Mouse (Mus musculus) thymus, adult 2 months (tissue): ENCODE measurements around the gene Srrm3. TPM values are rescaled to one million over a fixed set of nuclear protein-coding genes. Genes with fewer than 3 reads are reported as not detected.
A peak's percentile ranks its signal among the peaks of the same experiment; 100 is the strongest.

ENCODE experiments used
- DNase-seq: peaks from one replicate; pipeline ENCODE4 v3.0.0; 2021
- H3K27ac ChIP-seq: fragments of 200-500 bp; 2 replicates; pipeline ENCODE4 v1.5.1; 2012; ENCODE audit warnings: low read length, control low read depth; ENCODE audit not compliant: control insufficient read depth, insufficient read depth
- H3K27me3 ChIP-seq: fragments of 200-500 bp; 2 replicates; pipeline ENCODE4 v1.6.1; 2012; ENCODE audit warnings: mild to moderate bottlenecking, low read length, moderate library complexity, mixed read lengths; ENCODE audit not compliant: control insufficient read depth, insufficient read depth
- H3K36me3 ChIP-seq: fragments of 200-500 bp; 2 replicates; pipeline ENCODE4 v1.6.1; 2012; ENCODE audit warnings: mild to moderate bottlenecking, low read length, moderate library complexity; ENCODE audit not compliant: control insufficient read depth, insufficient read depth
- H3K4me1 ChIP-seq: fragments of 200-500 bp; replicated peaks from 2 replicates; pipeline ENCODE4 v1.6.1; 2012; ENCODE audit warnings: low read length; ENCODE audit not compliant: control insufficient read depth, insufficient read depth
- H3K4me3 ChIP-seq: fragments of 200-500 bp; 2 replicates; pipeline ENCODE4 v1.5.1; 2012; ENCODE audit warnings: mild to moderate bottlenecking, low read length, control low read depth, moderate library complexity; ENCODE audit not compliant: control insufficient read depth, insufficient read depth
- CTCF ChIP-seq: fragments of 200-500 bp; IDR thresholded peaks from 2 replicates; pipeline ENCODE4 v1.5.1; 2012; ENCODE audit warnings: mild to moderate bottlenecking, control low read depth, low read length, moderate library complexity, borderline replicate concordance; ENCODE audit not compliant: control insufficient read depth, poor library complexity, insufficient read depth; ENCODE audit errors: extremely low read depth
- POLR2A ChIP-seq: fragments of 200-500 bp; IDR thresholded peaks from 2 replicates; pipeline ENCODE4 v1.6.1; 2012; ENCODE audit warnings: mild to moderate bottlenecking, low read length, control low read depth, moderate library complexity; ENCODE audit not compliant: control insufficient read depth, poor library complexity, insufficient read depth; ENCODE audit errors: extremely low read depth
- WGBS: fragments of 180-500 bp; shearing (Covaris S2); methylation state at CpG from one replicate; pipeline ENCODE4 v1.1.7; 2018; 5-methylcytosine and 5-hydroxymethylcytosine counted together
- polyA plus RNA-seq: library from polyadenylated mRNA; depleted of rRNA; stranded (reverse); fragments of >200 nt; gene quantifications from 2 replicates; pipeline ENCODE4 v1.2.3, GENCODE M21; 2012

Gene Srrm3
- polyA plus RNA-seq, 1 experiment, result 0.28 TPM

DNA sequence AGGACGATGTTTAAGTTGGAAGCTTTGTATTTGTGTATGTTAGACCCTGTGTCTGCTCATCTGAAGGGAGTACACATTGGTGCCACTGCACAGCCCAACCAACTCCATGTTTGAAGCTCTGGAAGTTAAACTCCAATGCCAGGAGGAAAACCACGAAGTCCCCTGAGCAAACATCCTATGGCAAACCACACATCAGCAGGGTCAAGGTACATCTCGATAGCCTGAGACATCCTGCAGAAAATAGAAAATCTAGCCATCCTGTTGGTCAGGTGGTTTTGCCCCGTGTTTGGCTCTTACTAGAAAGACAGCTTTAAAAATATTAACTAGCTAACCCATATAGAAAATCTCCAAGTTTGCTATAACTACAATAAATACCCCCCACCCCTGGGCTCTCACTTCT lies 92.3 kb downstream of the Srrm3 start:
- Histone ChIP-seq H3K4me3 (no peak overlapping the region), H3K27ac (no peak overlapping the region), H3K4me1 (peaks cover 3% of the 10 kb centered on the region), H3K36me3 (no peaks in the 10 kb centered on the region), H3K27me3 (no peaks in the 10 kb centered on the region)
- WGBS, result 50% methylated on average over 4 of the region's 4 CpGs
- TF ChIP-seq CTCF, result no peak
- TF ChIP-seq POLR2A, result no peak
- no peak for DNase-seq

DNA sequence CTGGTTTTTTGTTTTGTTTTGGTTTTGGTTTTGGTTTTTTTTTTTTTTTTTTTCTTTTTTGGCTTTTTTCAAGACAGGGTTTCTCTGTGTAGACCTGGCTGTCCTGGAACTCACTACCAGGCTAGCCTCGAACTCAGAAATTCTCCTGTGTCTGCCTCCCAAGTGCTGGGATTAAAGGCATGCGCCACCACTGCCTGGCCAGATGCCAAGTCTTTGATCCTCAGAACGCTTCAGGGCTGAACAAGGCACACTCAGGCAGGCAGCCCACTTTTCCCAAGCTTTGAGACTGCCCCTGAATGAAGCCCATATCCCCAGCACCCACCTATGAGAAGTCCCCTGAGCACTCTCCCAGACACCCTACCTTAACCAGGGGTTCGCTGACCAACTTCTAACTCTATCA lies 93.1 kb downstream of the Srrm3 start:
- Histone ChIP-seq H3K27me3 (no peaks in the 10 kb centered on the region), H3K36me3 (no peaks in the 10 kb centered on the region), H3K27ac (no peak overlapping the region), H3K4me1 (peaks cover 3% of the 10 kb centered on the region), H3K4me3 (no peak overlapping the region)
- TF ChIP-seq CTCF, result no peak
- TF ChIP-seq POLR2A, result no peak
- DNase-seq, result no peak
- WGBS, result 66% methylated on average over 4 of the region's 4 CpGs

DNA sequence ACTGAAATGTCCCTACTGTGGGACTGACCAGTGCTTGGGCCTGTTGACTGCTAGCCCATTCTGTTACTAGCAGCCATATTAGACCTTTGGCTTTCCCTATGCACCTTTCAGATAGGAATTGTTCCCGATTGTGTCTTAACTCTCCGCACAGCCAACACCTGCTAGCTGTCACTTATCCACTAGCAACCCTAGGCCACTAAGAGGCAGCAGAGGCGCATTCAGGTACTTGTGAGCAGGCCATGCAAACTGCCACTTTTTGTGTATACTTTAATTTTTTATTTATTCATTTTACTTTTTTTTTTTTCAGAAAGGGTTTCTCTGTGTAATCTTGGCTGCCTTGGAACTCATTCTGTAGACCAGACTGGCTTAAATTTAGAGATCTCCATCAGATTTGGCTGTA lies 94.0 kb downstream of the Srrm3 start:
- no peaks in the 10 kb centered on the region for H3K27me3 ChIP-seq
- no peak overlapping the region for H3K4me3 ChIP-seq
- no peak overlapping the region for H3K27ac ChIP-seq
- WGBS, result 89% methylated on average over 3 of the region's 3 CpGs
- H3K36me3 ChIP-seq, result no peaks in the 10 kb centered on the region
- DNase-seq, result no peak
- peaks cover 3% of the 10 kb centered on the region for H3K4me1 ChIP-seq
- no peak for TF ChIP-seq CTCF
- TF ChIP-seq POLR2A, result no peak

DNA sequence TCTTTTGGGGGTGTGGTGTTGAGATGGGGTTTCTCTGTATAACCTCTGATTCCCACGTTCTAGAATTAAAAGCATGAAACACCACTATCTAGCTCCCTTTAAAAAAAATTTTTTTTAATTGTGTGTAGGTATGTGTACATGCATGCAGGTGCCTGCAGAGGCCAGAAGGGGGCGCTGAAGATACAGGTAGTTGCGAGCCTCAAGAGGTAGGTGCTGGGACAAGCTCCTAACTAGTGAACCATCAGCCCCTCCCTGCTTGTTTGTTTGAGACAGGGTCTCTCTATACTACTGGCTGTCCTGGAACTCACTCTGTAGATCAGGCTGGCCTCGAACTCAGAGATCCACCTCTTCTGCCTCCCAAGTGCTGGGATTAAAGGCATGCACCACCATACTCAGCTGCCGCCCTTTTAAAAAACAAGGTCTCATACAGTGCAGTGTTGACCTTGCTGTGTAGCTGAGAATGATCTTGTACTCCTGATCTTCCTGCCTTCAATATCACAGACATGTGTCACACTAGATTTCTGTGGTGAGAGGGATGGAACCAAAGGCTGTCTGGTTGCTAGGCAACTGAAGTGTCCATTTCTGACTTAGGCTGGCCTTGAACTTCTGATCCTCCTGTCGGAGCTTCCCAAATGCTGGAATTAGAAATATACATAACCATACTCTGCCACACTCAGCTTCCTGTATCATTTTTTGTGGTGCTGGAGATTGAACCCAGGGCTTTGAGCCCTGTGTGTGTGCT lies 94.8 kb downstream of the Srrm3 start:
- WGBS, result 71% methylated on average over 6 of the region's 6 CpGs
- H3K4me3 ChIP-seq, result no peak overlapping the region
- DNase-seq, result peak; percentile 36
- peaks cover 3% of the 10 kb centered on the region for H3K4me1 ChIP-seq
- TF ChIP-seq CTCF, result no peak
- TF ChIP-seq POLR2A, result no peak
- H3K36me3 ChIP-seq, result no peaks in the 10 kb centered on the region
- no peak overlapping the region for H3K27ac ChIP-seq
- H3K27me3 ChIP-seq, result no peaks in the 10 kb centered on the region

DNA sequence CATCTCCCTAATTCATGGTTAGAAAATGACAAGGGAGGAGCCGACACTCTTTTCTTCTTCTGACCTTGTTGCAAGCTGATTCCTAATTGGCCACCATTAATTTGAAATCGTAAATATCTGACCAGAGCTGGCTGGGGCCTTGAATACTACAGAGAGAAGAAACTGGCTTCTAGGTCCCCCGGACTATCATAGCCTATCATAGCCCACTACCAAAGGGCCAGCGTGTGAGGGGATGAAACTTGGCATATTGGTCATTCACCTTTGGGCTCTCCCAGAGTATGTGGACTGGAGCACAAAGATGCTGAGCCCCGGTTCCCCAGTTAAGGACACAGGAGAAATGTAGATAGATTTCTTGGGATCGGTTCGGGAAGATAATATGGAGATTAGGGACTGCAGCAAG lies 96.4 kb downstream of the Srrm3 start:
- no peak for DNase-seq
- Histone ChIP-seq H3K27me3 (no peaks in the 10 kb centered on the region), H3K4me1 (peaks cover 3% of the 10 kb centered on the region), H3K27ac (no peak overlapping the region), H3K36me3 (no peaks in the 10 kb centered on the region), H3K4me3 (no peak overlapping the region)
- TF ChIP-seq POLR2A (no peak), CTCF (no peak)
- WGBS, result 56% methylated on average over 7 of the region's 7 CpGs

DNA sequence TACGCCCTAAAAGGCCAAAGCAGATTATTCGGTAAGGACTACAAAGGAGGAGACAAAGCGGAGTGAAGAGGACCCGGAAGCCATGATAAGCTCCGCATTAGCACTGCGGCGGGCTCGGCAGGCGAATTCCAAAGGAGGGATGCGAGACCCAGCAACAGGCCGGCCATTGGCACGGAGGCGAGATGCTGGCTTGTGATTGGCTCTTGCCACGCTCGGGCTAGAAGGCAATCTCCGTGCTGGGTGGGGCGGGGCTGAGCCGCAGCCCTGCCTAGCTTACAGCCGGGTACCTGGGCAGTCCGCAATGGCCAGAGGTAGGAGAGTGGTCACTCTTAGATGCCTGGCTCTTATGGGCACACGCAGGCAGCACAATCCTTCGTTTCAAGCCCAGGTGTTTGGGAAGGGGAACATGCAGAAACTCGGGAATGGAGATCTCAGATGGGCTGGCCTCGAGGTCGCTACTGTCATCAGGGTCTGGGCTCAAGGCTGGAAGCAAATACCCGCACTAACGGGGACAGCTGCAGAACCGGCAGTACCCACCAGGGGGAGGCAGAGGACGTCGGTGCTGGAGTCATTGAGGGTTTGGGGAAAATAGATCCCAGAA lies 97.0 kb downstream of the Srrm3 start:
- Histone ChIP-seq H3K4me3 (no peak overlapping the region), H3K4me1 (peaks cover 3% of the 10 kb centered on the region), H3K36me3 (no peaks in the 10 kb centered on the region), H3K27ac (no peak overlapping the region), H3K27me3 (no peaks in the 10 kb centered on the region)
- TF ChIP-seq CTCF, result peak; percentile 91
- TF ChIP-seq POLR2A, result no peak
- 12% methylated on average over 30 of the region's 30 CpGs for WGBS
- DNase-seq, result peak; percentile 81
